Mouse (Mus musculus) heart, adult 2 months (tissue): ENCODE measurements at regions not wholly inside any gene's neighbourhood (a gene's known extent, or its start where the extent isn't known, plus 50 kb on each side); places are given as distances from the start of the nearest gene placed in this dataset.

Experiments used
- EP300 ChIP-seq: fragments of 200-500 bp; IDR thresholded peaks from 2 replicates; pipeline ENCODE4 v1.6.1; 2011; ENCODE audit warnings: low read depth, low read length, control low read depth; ENCODE audit not compliant: insufficient read depth
- POLR2A ChIP-seq: fragments of 200-500 bp; IDR thresholded peaks from 2 replicates; pipeline ENCODE4 v1.6.1; 2011; ENCODE audit warnings: mild to moderate bottlenecking, low read depth, low read length, control low read depth; ENCODE audit not compliant: insufficient read depth

- TF ChIP-seq POLR2A = no peak
- TF ChIP-seq EP300 = no peak
These were observed 499.2 kb upstream of the Pcdh17 start for GRCm38 (mm10) chr14:83944176-83944575.
